Mouse (Mus musculus): ENCODE results near the gene Morc2a.
A peak's percentile ranks its signal among the peaks of the same experiment; 100 is the strongest.
"Not testable (repeated sequence)": the region's sequence is repeated elsewhere in the genome, so short reads cannot be mapped to it uniquely, and the experiment has no call there.

Gene Morc2a

GRCm38 (mm10) chr11:3648964-3649841, at the start of gene Morc2a:
Morc2a (plus strand) TSS chr11:3649191.
- peak; percentile 95 to 97 for DNase-seq

- not testable (repeated sequence) for DNase-seq
These were observed 47.0 kb upstream of the Morc2a start for GRCm38 (mm10) chr11:3601966-3602365.

GRCm38 (mm10) chr11:3602687-3603086, 46.3 kb upstream of the Morc2a start:
- not testable (repeated sequence) for DNase-seq

GRCm38 (mm10) chr11:3606456-3606855, 42.5 kb upstream of the Morc2a start:
- no peak for DNase-seq

GRCm38 (mm10) chr11:3615576-3615975, 33.4 kb upstream of the Morc2a start:
- no peak for DNase-seq

- no peak for DNase-seq
These were observed 26.2 kb upstream of the Morc2a start for GRCm38 (mm10) chr11:3622826-3623225.

- no peak for DNase-seq
These were observed 24.5 kb upstream of the Morc2a start for GRCm38 (mm10) chr11:3624391-3625027.

- DNase-seq, result peak; percentile 13 to 24
These were observed 19.9 kb upstream of the Morc2a start for GRCm38 (mm10) chr11:3628999-3629491.

- DNase-seq, result peak; percentile 10 to 17
These were observed 15.7 kb upstream of the Morc2a start for GRCm38 (mm10) chr11:3633269-3633668.

GRCm38 (mm10) chr11:3647688-3648087, 1.3 kb upstream of the Morc2a start:
- no peak for DNase-seq

- DNase-seq, result no peak
These were observed 557 bp upstream of the Morc2a start for GRCm38 (mm10) chr11:3648305-3648963.

- DNase-seq, result no peak
These were observed 1.1 kb downstream of the Morc2a start for GRCm38 (mm10) chr11:3650141-3650540.

GRCm38 (mm10) chr11:3661964-3662363, 13.0 kb downstream of the Morc2a start:
- no peak for DNase-seq

GRCm38 (mm10) chr11:3667506-3667905, 18.5 kb downstream of the Morc2a start:
- DNase-seq, result no peak

GRCm38 (mm10) chr11:3668768-3669167, 19.8 kb downstream of the Morc2a start:
- no peak for DNase-seq

GRCm38 (mm10) chr11:3669849-3670248, 20.9 kb downstream of the Morc2a start:
- no peak for DNase-seq

GRCm38 (mm10) chr11:3671000-3671628, 22.1 kb downstream of the Morc2a start:
- no peak for DNase-seq

GRCm38 (mm10) chr11:3674545-3674944, 25.6 kb downstream of the Morc2a start:
- no peak for DNase-seq

GRCm38 (mm10) chr11:3676423-3676822, 27.4 kb downstream of the Morc2a start:
- DNase-seq, result no peak

GRCm38 (mm10) chr11:3677204-3677603, 28.2 kb downstream of the Morc2a start:
- DNase-seq, result peak in 1 of 2 experiments; percentile 32

GRCm38 (mm10) chr11:3679771-3680170, 30.8 kb downstream of the Morc2a start:
- no peak for DNase-seq

- no peak for DNase-seq
These were observed 34.7 kb downstream of the Morc2a start for GRCm38 (mm10) chr11:3683696-3684095.

- DNase-seq, result no peak
These were observed 35.2 kb downstream of the Morc2a start for GRCm38 (mm10) chr11:3684232-3684631.
